Mouse (Mus musculus): ENCODE measurements around the gene Rab3d.
A peak's percentile ranks its signal among the peaks of the same experiment; 100 is the strongest.

The Rab3d gene

DNA sequence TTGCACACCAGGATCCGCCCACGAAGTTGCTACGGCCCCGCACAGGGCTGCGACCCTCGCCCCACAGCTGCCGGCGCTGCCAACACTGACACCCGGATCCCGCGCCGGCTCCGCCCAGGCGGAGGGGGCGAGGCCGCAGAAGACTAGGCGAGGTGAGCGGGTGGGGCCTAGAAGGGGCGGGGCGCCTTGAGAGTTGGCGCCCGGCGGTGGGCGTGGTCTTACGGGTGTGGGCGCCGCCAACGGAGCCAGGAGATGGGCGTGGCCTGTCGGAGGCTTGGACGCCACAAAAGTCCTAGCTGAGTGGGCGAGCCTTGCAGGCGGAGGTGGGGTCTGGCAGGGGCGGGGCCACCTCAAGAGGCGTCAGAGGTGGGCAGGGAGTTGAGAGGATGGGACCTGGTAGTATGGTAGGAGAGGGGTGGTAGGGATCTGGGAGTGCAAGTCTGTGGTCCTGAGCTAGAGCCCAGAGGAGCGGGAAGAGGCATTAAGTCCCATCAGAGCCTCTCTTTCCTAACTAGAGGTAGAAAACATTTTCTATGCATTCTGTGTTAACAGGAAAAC lies at the start of gene Rab3d:
Gene Rab3d, minus strand, starts transcription at position 158 of the 558 bp plus-strand sequence.
- peak; percentile 91 for DNase-seq (ENCODE audit: low spot score)

DNA sequence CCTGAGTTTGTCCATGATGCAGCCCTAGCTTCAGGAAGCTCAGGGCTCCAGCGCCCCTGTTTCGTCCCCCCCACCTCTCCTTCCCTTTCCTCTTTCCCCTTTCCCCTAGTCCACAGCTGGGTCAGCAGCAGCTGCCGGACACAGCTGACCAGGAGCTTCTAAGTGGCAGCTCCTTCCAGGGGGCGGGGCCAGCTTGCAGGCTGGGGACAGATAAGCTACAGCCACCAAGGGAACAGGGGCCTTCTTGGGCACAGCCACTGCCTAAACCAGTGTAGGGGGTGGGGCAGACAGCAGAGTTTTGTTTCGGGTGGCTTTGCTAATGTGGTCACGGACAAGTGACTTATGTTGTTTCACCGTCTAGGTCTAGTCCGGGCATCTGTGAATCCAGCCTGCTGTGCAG lies 45.4 kb upstream of the Rab3d start, which contains the start of gene Epor:
Gene Epor, minus strand, starts transcription at position 90 of the 400 bp plus-strand sequence.
- DNase-seq (ENCODE audit: low spot score) = peak; percentile 72

DNA sequence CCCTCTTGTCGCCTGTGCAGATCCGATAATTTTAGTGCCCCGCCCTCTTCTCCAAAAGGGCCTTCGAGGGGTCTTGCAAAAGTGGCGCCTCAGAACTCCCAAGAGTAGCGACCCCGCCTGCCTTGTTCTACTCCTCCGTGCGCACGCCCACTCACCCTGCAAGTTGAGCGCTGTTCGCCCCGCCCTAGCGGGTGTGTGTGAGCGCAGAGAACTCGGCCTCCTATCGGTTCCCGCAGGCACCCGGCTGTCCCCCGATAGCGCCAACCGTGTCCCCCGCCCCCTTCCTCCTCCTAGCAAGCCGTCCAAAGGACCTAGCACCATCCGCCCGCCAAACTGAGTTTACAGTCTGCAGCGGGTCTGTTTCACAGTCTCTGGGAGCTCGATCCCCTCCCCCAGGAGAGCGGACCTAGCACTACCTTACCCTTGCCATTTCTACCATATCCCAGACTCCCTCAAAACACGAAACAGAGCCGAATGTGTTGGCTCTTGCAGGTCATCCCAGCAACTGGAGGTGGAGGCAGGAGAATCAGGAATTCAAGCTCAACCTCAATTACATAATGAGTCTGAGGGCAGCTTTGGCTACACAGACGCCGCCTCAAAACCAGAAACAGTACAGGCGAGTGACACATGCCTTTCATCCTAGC lies 44.5 kb upstream of the Rab3d start:
- peak; percentile 90 for DNase-seq (ENCODE audit: low spot score)

DNA sequence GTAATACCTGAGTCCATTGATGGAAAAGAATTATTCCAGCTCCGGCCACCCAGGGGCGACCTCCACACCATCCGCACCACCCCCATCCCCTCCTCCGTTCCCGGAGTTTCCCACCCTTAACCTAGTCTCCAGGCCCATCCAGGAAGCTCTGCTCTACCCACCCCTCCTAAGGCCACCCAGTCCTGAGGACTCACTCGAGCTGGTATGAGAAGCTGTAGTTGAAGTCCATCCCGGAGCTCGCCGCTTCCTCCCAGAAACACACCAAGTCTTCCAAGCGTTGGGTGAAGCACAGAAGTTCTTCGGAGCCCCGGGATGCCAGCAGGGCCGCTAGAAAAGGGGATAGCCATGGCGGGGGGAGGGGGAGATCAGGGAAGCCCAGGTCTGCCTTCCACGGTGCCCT lies 44.0 kb upstream of the Rab3d start:
- DNase-seq (ENCODE audit: low spot score) = no peak

DNA sequence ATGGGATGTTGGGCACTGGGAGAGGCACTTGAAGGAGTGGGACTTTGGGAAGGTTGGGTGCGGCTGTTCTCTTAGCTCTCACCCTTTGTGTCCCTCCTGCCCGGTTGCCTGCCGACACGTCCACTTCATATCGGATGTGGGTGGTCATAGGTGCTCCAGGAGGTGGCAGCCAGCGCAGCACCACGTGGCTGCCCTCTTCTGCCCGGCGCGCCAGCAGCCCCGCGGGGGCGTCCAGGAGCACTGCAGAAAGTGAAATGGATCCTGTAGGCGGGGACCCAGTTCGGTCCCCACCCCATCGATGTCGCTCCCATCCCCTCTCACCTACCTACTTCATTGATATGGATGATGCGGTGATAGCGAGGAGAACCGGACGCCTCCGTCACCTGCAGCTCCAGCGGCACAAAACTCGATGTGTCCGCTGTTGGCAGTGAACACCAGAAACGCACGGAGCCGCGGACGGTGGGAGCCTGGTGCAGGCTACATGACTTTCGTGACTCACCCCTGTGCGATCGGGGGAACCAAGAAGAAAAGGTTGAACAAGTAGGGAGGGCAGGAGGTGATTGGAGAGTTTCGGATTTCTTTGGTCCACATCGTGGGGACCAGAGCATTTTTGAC lies 43.5 kb upstream of the Rab3d start:
- no peak for DNase-seq (ENCODE audit: low spot score)

DNA sequence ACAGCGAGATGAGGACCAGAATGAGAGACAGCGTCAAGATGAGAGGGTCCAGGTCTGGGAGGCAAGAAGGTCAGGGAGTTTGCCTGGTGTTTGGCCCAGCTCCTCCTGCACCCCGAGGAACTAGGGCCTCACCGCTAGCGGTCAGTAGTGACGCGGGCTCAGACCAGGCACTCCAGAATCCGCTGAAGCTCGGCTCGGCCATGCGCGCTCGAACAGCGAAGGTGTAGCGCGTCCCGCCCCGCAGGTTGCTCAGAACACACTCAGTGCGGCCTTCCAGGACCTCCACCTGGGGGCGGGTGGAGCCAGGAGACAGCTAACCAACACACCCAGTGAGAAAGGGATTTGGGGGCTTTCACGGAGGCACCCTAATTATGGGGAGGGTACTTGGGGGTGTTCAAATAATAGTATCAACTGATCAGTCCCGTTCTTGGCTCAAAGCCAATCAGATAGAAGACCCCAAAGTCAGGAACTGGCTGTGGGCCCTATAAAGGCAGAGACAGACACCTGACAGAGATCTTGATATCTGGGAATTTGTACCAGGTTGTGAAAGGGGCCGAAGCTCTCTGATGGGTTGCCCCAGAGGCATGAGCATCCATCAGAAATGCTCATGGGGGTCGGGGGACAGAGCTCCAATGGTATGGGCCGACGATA lies 42.7 kb upstream of the Rab3d start:
- no peak for DNase-seq (ENCODE audit: low spot score)

DNA sequence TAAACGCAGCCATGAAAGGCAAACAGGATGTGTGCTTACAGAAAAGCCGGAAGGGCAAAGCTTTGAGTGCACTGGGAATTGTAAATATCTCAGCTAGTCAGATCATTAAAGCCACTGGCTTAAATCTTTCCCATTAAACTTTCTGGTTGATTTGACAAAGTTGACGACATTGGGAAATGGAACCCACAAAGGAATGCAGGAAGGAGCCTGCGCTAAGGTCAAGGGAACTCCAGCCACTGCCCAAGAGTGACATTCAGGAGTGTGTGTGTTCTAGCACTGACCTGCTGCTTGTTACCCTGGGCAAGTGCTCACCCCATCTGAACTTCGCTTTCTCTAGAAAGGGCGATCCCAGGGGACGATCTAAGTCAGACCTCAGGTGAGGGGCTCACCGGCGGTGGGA lies 42.1 kb upstream of the Rab3d start:
- DNase-seq (ENCODE audit: low spot score) = no peak

DNA sequence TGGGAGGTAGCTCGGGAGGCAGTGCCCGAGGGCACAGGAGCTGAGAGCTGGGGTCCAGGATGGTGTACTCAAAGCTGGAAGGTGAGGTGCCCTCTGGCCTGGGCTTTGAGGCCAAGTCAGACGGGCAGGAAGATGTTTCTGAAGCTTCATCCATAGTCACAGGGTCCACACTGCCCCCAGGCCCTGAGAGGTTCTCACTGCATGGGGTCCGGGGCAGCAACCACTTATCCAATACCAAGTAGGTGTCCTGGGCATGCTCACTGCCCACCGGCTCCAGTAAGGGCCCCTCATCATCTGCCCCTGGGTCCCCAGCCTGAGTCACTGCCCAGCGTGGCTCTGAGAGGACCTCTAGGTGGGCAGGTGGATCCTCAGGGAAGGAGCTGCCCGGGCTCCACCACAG lies 41.3 kb upstream of the Rab3d start:
- no peak for DNase-seq (ENCODE audit: low spot score)

DNA sequence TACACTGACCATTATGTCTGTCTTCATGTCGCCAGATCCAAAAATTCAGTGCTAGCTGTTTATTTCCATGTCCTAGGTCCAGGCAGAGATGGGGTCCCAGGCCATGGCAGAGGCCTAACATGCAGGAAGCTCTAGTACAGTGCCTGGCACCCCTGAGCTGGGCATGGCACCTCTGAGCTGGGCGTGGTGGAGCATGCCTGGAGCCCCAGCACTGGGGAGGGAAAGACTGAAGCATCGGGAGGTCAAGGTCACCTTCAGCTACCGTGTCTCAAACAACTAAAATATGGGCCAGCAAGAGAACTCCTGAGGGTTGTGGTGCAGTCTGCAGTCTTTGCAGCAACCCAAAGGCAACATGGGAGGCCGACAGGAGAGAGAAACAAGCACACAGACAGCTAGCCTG lies 40.4 kb upstream of the Rab3d start:
- no peak for DNase-seq (ENCODE audit: low spot score)

DNA sequence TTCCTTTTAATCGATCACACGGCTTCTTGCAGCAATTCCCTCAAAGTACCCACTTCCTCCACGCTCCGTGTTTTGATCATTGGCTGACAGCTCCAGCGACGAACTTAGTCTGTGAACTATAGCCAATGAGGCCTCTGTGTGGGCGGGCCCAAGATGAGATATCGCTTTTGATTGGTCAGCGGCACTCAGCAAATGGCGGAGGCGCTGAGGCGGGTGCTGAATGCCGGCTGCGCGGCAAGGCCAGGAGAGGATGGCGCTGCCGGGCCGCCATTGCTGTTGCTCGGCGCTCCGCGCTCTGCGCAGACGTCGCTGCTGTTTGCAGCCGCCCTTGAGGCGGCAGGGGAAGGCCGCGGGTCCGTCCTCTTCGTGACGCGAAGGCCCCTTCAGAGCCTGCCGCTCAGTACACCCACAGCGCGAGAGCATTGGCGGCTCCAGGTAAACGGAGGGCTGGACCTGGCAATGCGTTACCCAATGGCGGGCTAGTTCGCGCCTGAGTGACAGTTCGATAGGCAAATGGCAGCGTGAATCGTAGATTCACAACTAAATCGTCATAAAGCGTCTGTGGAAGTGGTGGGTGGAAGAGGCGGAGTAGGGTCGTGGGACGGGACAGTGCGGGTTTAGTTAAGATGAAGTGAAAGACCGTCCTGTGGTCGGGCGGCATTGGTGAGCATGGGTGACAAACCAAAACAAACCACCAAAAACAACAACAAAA lies 37.7 kb upstream of the Rab3d start, which contains the start of gene Swsap1:
Gene Swsap1, plus strand, starts transcription at position 186 of the 712 bp plus-strand sequence.
- peak; percentile 99 for DNase-seq (ENCODE audit: low spot score)

DNA sequence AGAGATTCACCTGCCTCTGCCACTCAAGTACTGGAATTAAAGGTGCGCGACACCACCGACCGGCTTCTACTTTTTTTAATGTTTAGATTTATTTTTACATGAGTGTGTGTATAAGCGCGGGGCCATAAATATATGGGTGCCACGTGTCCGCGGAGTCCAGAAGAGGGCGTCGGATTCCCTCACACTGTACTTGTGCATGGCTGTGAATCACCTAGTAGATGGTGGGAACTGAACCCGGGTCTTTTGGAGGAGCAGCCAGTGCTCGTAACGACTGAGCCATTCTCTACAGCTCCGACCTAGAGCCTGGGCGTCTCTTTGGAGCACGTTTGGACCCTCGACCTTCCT lies 37.2 kb upstream of the Rab3d start:
- DNase-seq (ENCODE audit: low spot score) = no peak

DNA sequence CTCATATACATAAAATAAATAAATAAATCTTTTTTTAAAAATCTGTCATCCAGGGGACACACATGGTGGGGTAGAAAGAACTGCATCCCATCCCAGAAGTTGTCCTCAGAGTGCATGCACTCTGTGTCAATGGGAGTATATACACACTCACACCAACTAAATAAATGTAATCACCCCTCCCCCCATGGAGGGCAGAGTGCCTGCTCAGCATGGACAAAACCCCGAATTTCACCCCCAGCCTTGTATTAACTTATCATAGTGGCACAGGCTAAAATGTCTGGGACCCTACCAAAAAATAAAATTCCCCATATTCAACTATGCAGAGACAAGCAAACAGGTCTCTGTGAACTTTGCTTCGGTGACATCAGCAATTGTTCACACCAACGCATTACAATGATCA lies 36.6 kb upstream of the Rab3d start:
- DNase-seq (ENCODE audit: low spot score) = no peak

DNA sequence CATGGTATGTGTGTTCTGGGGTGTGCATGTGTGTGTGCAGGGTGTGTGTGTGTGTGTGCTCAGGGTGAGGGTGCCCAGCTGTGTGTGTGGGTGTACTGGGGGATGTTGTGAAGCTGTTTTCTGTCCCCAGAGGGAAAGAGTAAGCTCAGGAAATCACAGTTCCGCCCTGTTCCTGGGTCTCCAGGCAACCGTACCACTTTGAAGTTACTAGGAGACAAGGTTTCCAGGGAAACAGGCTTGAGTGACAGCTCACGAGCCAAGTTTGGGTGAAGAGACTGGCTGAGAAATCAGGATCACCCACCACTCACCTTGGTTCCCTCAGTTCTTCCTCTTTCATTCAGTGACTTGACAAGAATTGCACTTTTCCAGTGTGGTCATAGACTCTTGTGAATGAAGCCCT lies 35.6 kb upstream of the Rab3d start:
- no peak for DNase-seq (ENCODE audit: low spot score)

DNA sequence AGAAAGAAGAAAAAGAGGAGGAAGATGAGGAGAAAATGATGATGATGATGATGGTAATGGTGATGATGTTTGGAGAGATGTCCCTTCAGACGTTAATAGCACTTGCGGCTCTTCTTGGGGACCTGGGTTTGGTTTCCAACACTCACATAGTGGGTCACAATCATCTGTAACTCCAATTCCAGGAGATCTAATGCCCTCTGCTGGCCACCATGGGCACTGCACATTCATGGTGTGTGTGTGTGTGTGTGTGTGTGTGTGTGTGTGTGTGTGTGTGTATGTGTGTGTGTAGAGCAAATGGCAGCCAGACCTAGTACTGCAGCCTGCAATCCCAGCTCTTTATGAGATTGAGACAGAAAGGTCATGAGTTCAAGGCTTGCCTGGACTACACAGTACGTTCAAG lies 34.0 kb upstream of the Rab3d start:
- no peak for DNase-seq (ENCODE audit: low spot score)

DNA sequence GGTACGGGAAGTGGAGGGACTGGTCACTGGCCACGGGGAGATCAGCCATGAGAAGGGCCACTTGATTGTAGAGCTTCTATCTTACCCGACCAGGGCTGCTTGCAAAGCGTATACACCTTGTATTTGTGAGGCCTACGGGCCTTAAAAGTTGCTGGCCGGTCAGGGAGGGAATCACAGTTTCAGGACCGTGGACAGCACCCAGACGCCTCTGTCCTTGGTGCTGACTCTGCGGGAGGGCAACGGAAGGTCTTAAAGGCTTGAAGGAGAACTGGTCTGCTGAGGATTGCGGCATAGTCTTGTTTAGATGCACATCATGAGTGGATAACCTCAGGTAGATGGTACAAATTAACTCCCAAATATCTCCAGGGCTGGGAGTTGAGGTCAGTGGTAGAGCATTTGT lies 32.3 kb upstream of the Rab3d start:
- peak; percentile 62 for DNase-seq (ENCODE audit: low spot score)

DNA sequence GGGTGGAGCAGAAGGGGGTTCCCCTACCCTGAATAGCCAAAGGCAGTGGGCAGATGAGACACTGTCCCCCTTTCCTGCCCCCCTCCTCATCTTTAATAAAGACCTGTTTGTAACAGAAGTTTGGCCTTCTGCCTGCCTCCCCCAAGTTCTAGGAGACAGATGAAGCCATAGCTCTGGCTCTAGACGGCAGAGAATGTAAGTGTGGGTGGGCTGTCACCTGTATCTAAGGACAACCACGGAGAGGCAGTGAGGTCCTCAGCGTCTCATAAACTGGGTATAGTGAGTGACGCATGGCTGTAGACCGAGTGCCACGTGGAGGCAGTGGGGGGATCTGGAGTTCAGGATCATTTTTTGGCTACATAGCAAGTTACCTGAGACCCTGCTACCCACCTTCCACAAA lies 30.8 kb upstream of the Rab3d start:
- DNase-seq (ENCODE audit: low spot score) = no peak

DNA sequence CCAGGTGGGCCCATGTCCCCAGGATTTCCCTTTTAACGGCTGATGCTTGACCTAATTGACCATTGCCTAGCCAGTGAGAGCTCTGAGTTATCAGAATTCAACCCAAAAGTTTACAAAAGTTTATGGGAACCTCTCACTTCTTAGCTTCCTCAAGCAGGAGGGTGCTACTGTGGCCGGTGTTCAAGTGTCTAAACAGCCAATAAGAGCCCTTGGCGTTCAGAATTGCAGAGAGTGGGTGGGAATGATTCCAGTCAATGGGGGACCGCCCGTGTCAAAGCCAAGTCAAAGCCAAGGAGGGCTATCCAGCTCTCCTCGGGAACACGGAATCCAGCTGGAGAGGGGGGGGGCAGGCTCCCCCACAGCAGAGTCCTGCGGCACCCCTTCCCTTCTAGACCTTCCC lies 30.2 kb upstream of the Rab3d start:
- no peak for DNase-seq (ENCODE audit: low spot score)

DNA sequence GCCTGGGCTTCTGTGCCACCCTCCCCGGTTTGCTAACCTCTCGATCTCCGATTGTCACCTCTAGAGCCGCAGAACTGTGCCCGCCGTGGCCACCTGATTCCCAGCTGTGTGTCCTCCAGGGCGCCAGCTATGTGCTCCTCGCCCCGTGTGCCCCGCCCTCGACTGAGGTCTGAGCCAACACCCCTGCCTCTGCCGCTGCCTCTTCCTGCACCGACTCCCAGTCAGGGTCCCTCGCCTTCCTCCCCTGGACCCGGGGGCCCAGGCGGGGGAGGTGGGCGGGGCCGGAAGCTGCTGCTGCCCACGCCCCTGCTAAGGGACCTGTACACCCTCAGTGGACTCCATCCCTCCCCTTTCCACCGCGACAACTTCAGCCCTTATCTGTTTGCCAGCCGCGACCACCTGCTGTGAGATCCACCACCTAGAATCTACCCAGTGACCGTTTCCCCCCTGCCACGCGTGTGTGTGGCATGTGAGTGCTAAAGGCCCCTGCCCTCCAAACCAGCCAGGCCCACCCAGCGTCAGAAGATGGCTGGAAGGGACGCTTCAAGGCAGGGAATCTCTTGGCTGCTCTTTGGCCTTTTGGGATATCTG lies 29.6 kb upstream of the Rab3d start:
- DNase-seq (ENCODE audit: low spot score) = no peak

DNA sequence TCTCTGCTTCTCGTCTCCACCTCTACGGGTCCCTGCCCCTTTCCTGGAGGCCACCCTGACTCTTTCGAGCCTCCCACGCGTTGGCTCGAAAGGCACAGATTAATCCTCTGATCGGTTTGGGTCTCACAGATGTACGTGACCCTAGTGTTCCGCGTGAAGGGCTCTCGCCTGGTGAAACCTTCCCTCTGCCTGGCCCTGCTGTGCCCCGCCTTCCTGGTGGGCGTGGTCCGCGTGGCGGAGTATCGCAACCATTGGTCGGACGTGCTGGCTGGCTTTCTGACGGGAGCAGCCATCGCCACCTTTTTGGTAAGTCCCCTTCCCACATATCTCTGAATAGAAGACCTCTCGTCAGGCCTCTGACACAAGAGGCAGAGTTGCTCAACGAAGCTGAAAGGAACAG lies 26.3 kb upstream of the Rab3d start:
- DNase-seq (ENCODE audit: low spot score) = no peak

DNA sequence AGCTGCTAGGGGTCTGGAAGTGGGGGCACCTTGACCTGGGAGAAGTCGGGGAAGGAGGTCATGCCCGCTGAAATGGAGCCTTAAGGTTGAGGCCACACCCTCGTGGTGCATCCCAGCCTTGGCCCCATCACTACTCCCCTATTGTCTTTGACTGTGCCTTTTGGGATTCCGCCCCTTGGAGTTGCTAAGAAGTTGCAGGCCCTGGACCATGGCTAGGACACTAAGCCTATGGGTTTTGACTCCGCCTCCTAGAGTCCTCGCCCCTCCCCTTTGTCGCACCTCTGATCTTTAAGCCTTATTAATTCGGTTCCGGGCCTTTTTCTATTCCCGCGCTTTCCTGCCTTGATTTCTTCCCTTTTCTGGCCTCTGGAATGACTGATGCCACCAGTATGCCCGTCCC lies 25.6 kb upstream of the Rab3d start:
- no peak for DNase-seq (ENCODE audit: low spot score)

DNA sequence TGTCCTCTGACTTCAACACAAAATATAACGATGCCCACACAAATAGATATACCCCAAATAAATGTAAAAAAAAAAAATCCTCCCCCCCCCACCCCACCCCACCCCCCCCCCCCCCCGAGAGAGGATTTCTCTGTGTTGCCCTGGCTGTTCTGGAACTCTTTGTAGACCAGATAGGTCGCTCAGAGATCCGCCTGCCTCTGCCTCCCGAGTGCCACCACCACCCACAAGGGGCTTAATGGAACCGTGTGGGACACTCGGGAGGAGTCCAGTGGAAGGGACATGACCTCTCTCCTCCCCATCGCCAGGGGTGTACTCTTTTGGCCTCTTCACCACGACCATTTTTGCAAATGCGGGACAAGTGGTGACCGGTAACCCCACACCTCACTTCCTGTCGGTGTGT lies 25.1 kb upstream of the Rab3d start:
- no peak for DNase-seq (ENCODE audit: low spot score)

DNA sequence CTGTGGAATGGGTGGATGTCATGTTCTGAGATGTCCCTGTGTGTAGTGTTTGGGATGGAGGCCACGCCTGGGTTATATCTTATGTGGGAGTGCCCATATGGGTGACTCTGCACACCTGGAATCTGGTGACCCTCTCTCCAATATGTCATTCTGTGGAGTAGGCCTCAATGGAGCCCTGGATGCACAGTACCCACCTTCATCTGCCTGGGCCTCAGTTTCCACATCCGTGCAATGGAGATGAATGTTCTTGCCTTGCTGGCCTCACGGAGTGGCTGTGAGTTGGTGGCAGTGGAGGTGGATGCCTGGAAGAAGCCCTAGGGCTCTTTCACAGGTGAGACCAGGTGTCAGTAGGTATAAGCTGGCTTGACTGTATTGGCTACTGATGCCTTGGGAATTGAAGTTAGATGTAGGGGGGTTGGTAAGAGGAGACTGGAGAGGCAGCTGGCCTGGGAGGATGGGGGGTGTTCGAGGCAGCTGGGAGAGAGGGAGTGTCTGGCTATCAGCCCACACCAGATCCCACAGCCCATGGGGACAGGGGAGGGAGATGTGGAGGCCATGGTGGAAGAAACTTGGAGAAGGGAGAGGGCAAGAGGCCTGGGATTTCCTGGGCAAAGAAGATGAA lies 20.4 kb upstream of the Rab3d start:
- no peak for DNase-seq (ENCODE audit: low spot score)

Data from spleen, adult 12 weeks (tissue).